Mouse (Mus musculus) heart, embryonic 11.5 days (tissue): ENCODE measurements around the gene Gm14862. TPM values are rescaled to one million over a fixed set of nuclear protein-coding genes. Genes with fewer than 3 reads are reported as not detected.

ENCODE experiments used
- ATAC-seq: fragments of 200-750 bp; cut with Nextera tagmentation; replicated peaks from 2 replicates; pipeline ENCODE4 v1.8.0; 2017; ENCODE audit warnings: moderate library complexity; ENCODE audit not compliant: insufficient number of reproducible peaks, low FRiP score, low TSS enrichment
- H3K27ac ChIP-seq: fragments of 300-500 bp; sonication (generic); 2 replicates; pipeline ENCODE4 v1.5.1; 2014; ENCODE audit warnings: mild to moderate bottlenecking, low read depth, low read length
- H3K27me3 ChIP-seq: fragments of 300-500 bp; sonication (generic); 2 replicates; pipeline ENCODE4 v1.6.1; 2014; ENCODE audit warnings: mild to moderate bottlenecking, low read length, mixed read lengths; ENCODE audit not compliant: control insufficient read depth, insufficient read depth
- H3K36me3 ChIP-seq: fragments of 300-500 bp; sonication (generic); 2 replicates; pipeline ENCODE4 v1.6.1; 2014; ENCODE audit warnings: mild to moderate bottlenecking, low read length, moderate library complexity, mixed read lengths; ENCODE audit not compliant: control insufficient read depth, insufficient read depth
- H3K4me1 ChIP-seq: fragments of 300-500 bp; sonication (generic); 2 replicates; pipeline ENCODE4 v1.6.1; 2014; ENCODE audit warnings: low read length; ENCODE audit not compliant: control insufficient read depth, insufficient read depth
- H3K4me2 ChIP-seq: fragments of 300-500 bp; sonication (generic); 2 replicates; pipeline ENCODE4 v1.6.1; 2014; ENCODE audit warnings: mild to moderate bottlenecking, moderate library complexity
- H3K4me3 ChIP-seq: fragments of 300-500 bp; sonication (generic); 2 replicates; pipeline ENCODE4 v1.5.1; 2014; ENCODE audit warnings: low read depth, low read length
- H3K9ac ChIP-seq: fragments of 300-500 bp; sonication (generic); 2 replicates; pipeline ENCODE4 v1.6.1; 2014; ENCODE audit warnings: mild to moderate bottlenecking, low read depth, low read length, moderate library complexity
- H3K9me3 ChIP-seq: fragments of 300-500 bp; sonication (generic); replicated peaks from 2 replicates; pipeline ENCODE4 v1.6.1; 2016; ENCODE audit warnings: low read length; ENCODE audit not compliant: control insufficient read depth
- WGBS: fragments of 180-500 bp; shearing (Covaris S2); extraction: QIAGEN DNeasy Blood & Tissue Kit; methylation state at CpG from one replicate; pipeline ENCODE4 v1.1.7; 2014; ENCODE audit not compliant: insufficient replicate concordance; 5-methylcytosine and 5-hydroxymethylcytosine counted together
- polyA plus RNA-seq: library from polyadenylated mRNA; unstranded; fragments of >200 nt; fragmentation: Nextera tagmentation; extraction: Ambion mirVana; gene quantifications from 2 replicates; pipeline ENCODE4 v1.2.1, GENCODE M21; 2014

Gene Gm14862
- polyA plus RNA-seq, 1 experiment from 2014 or later, result 0.94 TPM

GRCm38 (mm10) chrX:9216244-9216643 is 40.5 kb downstream of the Gm14862 start:
- ATAC-seq, result no peak
- no peaks in the 10 kb centered on the region for H3K9me3 ChIP-seq
- 62% methylated on average over 2 of the region's 2 CpGs for WGBS
- no peaks in the 10 kb centered on the region for H3K36me3 ChIP-seq
- H3K4me3 ChIP-seq, result no peak overlapping the region
- H3K4me2 ChIP-seq, result no peak overlapping the region
- H3K9ac ChIP-seq, result no peak overlapping the region
- H3K27ac ChIP-seq, result no peak overlapping the region
- H3K4me1 ChIP-seq, result no peaks in the 10 kb centered on the region
- H3K27me3 ChIP-seq, result no peaks in the 10 kb centered on the region

DNA sequence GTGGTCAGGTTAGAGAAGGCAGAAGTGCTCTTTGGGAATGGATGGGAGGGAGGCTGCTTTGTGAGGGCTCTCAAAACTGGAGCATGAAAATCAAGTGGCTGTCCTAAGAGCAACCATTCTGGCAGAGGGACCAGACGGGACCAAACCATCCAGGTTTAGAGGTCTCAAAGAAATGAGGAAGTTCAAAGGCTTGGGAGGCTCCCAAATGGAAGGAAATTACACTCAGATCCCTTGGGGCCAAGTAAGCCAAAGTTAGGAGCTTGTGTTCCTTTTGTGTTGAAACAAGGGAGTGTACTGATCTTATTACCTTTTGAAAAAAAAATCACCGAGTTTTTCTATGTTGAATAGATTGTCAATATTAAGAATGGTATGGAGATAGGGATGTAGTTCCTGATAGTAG is 51.6 kb downstream of the Gm14862 start:
- H3K27me3 ChIP-seq, result peaks cover 3% of the 10 kb centered on the region; the same call in 1 of the 2 replicates
- H3K9me3 ChIP-seq, result no peaks in the 10 kb centered on the region
- H3K9ac ChIP-seq, result no peak overlapping the region
- H3K4me2 ChIP-seq, result no peak overlapping the region
- H3K4me1 ChIP-seq, result no peaks in the 10 kb centered on the region
- no peak for ATAC-seq
- 80% methylated on average over 2 of the region's 2 CpGs for WGBS
- H3K27ac ChIP-seq, result no peak overlapping the region
- H3K36me3 ChIP-seq, result no peaks in the 10 kb centered on the region
- no peak overlapping the region for H3K4me3 ChIP-seq

DNA sequence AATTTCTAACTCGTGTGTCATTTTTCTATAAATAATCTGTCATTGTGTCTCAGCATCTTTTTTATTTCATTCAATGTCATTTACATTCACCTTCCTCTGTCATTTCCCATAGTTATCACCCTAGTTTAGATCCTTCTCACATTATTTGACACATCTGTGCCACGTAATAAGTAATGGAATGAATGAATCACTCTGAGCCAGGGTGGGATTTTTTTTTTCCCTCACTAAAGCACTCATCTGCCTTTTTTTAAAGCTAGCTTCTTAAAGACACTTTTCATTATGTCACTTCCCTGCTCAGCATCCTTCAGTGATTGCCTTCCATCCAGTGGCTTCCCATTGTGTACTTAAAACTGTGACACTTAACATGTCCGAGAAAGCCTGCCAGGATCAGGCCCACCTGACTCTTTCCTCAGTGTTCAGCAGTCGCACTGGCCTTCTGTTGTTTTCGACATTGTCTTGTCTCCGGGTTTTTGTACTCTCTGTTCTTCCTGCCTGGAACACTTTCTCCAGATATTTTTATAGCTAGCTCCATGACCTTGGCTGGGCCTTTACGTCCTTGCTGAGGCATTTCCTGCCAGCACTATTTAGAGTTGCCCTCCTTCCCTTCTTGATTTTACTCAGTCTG is 53.8 kb downstream of the Gm14862 start:
- Histone ChIP-seq H3K9ac (no peak overlapping the region), H3K4me2 (no peak overlapping the region), H3K4me1 (no peaks in the 10 kb centered on the region), H3K27me3 (peaks cover 11% of the 10 kb centered on the region; the same call in 1 of the 2 replicates), H3K36me3 (no peaks in the 10 kb centered on the region), H3K27ac (no peak overlapping the region), H3K4me3 (no peak overlapping the region), H3K9me3 (no peaks in the 10 kb centered on the region)
- 54% methylated on average over 7 of the region's 7 CpGs for WGBS
- ATAC-seq, result no peak

GRCm38 (mm10) chrX:9201954-9202353 is 54.7 kb downstream of the Gm14862 start:
- Histone ChIP-seq H3K27me3 (peaks cover 11% of the 10 kb centered on the region; the same call in 1 of the 2 replicates), H3K4me3 (no peak overlapping the region), H3K4me1 (no peaks in the 10 kb centered on the region), H3K9ac (no peak overlapping the region), H3K27ac (no peak overlapping the region), H3K4me2 (no peak overlapping the region), H3K36me3 (no peaks in the 10 kb centered on the region), H3K9me3 (no peaks in the 10 kb centered on the region)
- WGBS, result 71% methylated on average over 2 of the region's 2 CpGs
- no peak for ATAC-seq

Other genes with a start within 250 kb of the Gm14862 start
- gene Fthl17e, start 223.4 kb downstream of the Gm14862 start, polyA plus RNA-seq, result not detected in 2 replicates
- gene Fthl17f, start 193.9 kb downstream of the Gm14862 start, polyA plus RNA-seq, result not detected in 2 replicates
- not detected in 2 replicates for gene 4930402K13Rik, start 152.3 kb downstream of the Gm14862 start, polyA plus RNA-seq
- gene Lancl3, start 57.0 kb downstream of the Gm14862 start, polyA plus RNA-seq, result 0.43 and 0.45 TPM in 2 replicates
- gene Xk, start 15.9 kb upstream of the Gm14862 start, polyA plus RNA-seq, result 8.9 and 10.6 TPM in 2 replicates
- 0.99 TPM in 1 of 2 replicates, not detected in the other for gene H2al1m, start 26.9 kb upstream of the Gm14862 start, polyA plus RNA-seq
- not detected in 2 replicates for gene H2al1k, start 93.7 kb upstream of the Gm14862 start, polyA plus RNA-seq
- 0.20 and 0.67 TPM in 2 replicates for gene Cybb, start 230.9 kb upstream of the Gm14862 start, polyA plus RNA-seq